Mouse (Mus musculus): ENCODE results near the gene Grin2a.

GRCm38 (mm10) chr16:9767946-9768345 is 227.4 kb downstream of the Grin2a start:
- TF ChIP-seq POLR2A (IDR thresholded peaks at IDR 0.05; ENCODE audit: low read depth, low read length) (no peak), CTCF (IDR thresholded peaks at IDR 0.05; ENCODE audit: extremely low read depth, insufficient read length, insufficient replicate concordance, low read depth, low read length) (no peak)

Measured in small intestine, adult 2 months (tissue).